Mouse (Mus musculus) cerebellum, adult 2 months (tissue): ENCODE measurements around the gene Gapvd1. TPM values are rescaled to one million over a fixed set of nuclear protein-coding genes. Genes with fewer than 3 reads are reported as not detected.

Experiments used
- DNase-seq, 2 experiments: peaks; one replicate each; pipeline ENCODE4 v3.0.0; 2021
- H3K27ac ChIP-seq: fragments of 200-500 bp; 2 replicates; pipeline ENCODE4 v1.5.1; 2012; ENCODE audit warnings: low read length, control low read depth, inconsistent platforms; ENCODE audit not compliant: insufficient read depth
- H3K27me3 ChIP-seq: fragments of 200-500 bp; 2 replicates; pipeline ENCODE4 v1.6.1; 2012; ENCODE audit warnings: inconsistent platforms, mild to moderate bottlenecking, low read length, moderate library complexity; ENCODE audit not compliant: control insufficient read depth, insufficient read depth
- H3K4me1 ChIP-seq: fragments of 200-500 bp; 2 replicates; pipeline ENCODE4 v1.6.1; 2011; ENCODE audit warnings: low read length; ENCODE audit not compliant: control insufficient read depth, insufficient read depth
- H3K4me3 ChIP-seq: fragments of 200-500 bp; replicated peaks from 2 replicates; pipeline ENCODE3; 2011; ENCODE audit warnings: mild to moderate bottlenecking, low read depth, low read length, control low read depth; ENCODE audit not compliant: insufficient read depth
- CTCF ChIP-seq: fragments of 200-500 bp; IDR thresholded peaks from 2 replicates; pipeline ENCODE4 v1.5.1; 2011; ENCODE audit warnings: low read depth, mild to moderate bottlenecking, control low read depth, low read length, moderate library complexity, borderline replicate concordance; ENCODE audit not compliant: insufficient read depth
- POLR2A ChIP-seq: fragments of 200-500 bp; IDR thresholded peaks from 2 replicates; pipeline ENCODE4 v1.6.1; 2011; ENCODE audit warnings: low read length, control low read depth, borderline replicate concordance; ENCODE audit not compliant: insufficient read depth
- WGBS: fragments of 180-500 bp; shearing (Covaris S2); methylation state at CpG from one replicate; pipeline ENCODE4 v1.1.7; 2018; 5-methylcytosine and 5-hydroxymethylcytosine counted together
- polyA plus RNA-seq: library from polyadenylated mRNA; depleted of rRNA; stranded (reverse); fragments of >200 nt; gene quantifications from 2 replicates; pipeline ENCODE4 v1.2.3, GENCODE M21; 2012

The Gapvd1 gene
- polyA plus RNA-seq, 1 experiment = 49.4 TPM

DNA sequence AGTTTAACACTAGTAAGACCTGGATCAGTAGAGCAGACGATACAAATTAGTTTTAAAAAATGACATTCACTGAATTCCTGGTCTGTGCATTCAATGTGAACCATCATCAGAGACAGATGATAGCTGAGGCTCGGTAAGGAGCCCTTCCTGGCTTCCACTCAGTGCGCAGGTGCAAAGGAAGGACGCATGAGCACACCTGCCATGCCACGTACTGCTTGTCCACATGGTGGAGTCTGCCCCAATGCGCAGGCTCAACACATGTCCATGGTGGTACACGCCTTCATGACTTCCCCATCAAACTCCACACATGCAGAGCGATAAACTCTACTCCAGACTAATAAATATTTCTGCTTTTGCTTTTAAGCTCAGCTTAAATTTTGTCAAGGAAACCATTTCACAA, 78.0 kb downstream of the Gapvd1 start:
- TF ChIP-seq CTCF (no peak), POLR2A (no peak)
- Histone ChIP-seq H3K4me1 (peaks cover 8% of the 10 kb centered on the region), H3K27ac (no peak overlapping the region), H3K4me3 (no peak overlapping the region), H3K27me3 (no peaks in the 10 kb centered on the region)
- DNase-seq = no peak
- WGBS = 39% methylated on average over 8 of the region's 8 CpGs

DNA sequence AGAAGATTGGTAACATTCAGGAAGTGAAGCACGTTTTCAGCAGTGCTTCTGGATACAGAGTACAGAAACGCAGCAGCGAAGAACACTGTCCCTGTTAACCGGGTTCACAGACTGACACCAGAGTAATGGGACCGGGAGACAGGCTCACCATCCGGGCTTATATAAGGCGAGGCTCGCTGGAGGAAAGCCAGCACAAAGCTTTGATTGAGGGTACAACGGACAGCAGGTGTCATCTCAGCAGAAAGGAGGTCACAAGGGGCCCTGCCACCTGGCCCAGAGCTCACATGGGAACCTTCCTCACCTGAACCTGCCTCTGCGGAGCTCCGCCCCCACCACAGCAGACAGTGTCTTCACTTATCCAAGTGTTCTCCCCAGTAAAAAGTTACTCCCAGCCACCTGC, 81.2 kb downstream of the Gapvd1 start:
- no peaks in the 10 kb centered on the region for H3K27me3 ChIP-seq
- TF ChIP-seq POLR2A (no peak), CTCF (no peak)
- H3K4me3 ChIP-seq = no peak overlapping the region
- H3K27ac ChIP-seq = no peak overlapping the region
- H3K4me1 ChIP-seq = peaks cover 10% of the 10 kb centered on the region
- DNase-seq = peak; percentile 72 to 76
- WGBS = 55% methylated on average over 11 of the region's 11 CpGs

DNA sequence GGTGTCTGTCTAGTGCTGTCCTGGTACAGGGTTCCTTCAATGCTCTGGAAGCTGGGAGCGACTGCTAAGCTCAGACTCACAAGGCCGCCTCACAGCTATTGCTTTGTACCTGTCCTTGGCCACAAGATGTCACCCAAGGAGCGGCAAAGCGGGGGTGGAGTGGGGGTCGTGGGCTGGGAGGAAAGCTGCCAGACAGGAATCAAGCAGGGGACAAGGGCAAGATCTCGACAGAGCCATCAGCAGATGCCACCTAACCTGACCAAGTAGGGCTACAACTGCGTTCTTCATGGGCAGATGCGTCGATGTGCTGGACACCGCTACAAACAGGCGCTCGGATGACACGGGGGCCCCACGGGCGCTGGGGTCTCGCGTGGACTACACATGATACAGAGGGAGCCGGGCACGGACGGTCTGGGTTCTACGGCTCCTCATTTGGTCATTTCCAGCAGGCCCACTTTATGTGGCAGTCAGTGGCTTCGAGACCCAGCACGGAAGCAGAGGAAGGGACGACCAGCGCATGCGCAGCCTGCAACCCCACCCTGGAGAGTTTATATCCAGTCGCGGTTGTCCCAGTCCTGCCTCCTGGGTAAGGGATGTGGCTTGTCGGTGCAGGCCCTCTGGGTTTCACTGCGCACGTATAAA, 83.5 kb downstream of the Gapvd1 start:
- Histone ChIP-seq H3K27ac (peak overlapping the region; percentile 24; the same call in 1 of the 2 replicates), H3K27me3 (no peaks in the 10 kb centered on the region), H3K4me1 (peaks cover 17% of the 10 kb centered on the region), H3K4me3 (peak overlapping the region; percentile 88)
- TF ChIP-seq POLR2A (peak; percentile 37; the same call in 1 of the 2 replicates), CTCF (peak; percentile 68)
- 34% methylated on average over 31 of the region's 31 CpGs for WGBS
- DNase-seq = peak; percentile 55 to 60

DNA sequence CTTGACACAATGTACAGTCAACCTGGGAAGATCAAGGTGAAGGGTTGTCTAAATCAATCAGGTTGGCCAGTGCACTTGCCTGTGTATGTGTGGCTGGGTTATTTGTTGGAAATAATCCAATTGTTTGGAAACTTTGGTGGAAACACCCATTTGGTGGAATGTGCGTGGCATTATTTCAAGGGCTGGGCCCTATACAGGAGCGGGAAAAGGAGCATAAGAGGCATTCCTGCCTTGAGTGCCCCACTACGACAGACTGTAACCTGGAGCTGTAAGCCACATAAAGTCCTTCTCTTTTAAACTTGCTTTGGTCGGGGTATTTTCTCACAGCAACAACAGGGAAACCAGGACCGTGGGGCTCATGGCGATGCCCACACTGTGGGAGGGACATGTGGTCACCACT, 84.6 kb downstream of the Gapvd1 start:
- no peak for DNase-seq
- 86% methylated on average over 6 of the region's 6 CpGs for WGBS
- Histone ChIP-seq H3K4me3 (no peak overlapping the region), H3K4me1 (peaks cover 17% of the 10 kb centered on the region), H3K27me3 (no peaks in the 10 kb centered on the region), H3K27ac (no peak overlapping the region)
- no peak for TF ChIP-seq POLR2A
- no peak for TF ChIP-seq CTCF

DNA sequence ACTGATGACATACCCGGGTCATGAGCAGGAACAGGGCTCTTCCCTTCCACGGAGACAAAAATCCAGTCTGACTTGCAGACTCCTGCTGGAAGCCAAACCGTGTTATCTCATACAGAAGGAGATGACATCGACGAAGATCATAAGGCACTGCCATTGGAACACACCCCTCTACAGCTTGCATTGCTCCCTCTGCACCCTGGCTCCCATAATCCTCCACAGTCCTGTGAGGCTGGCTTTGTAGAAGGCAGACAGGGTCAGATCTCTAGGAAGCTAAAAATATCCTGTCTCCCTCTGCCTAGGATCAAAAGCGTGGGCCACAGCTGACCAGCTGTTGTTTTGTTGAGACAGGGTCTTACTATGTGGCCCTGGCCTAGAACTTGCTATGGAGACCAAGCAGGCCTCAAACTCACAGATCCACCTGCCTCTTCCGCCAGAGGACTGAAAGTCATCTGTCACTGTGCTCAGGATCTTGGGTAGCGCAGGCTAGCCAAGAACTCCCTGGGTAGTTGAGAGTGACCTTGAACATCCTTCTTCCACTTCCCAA, 85.8 kb downstream of the Gapvd1 start:
- TF ChIP-seq CTCF (no peak), POLR2A (no peak)
- Histone ChIP-seq H3K4me1 (peaks cover 17% of the 10 kb centered on the region), H3K27ac (no peak overlapping the region), H3K4me3 (no peak overlapping the region), H3K27me3 (no peaks in the 10 kb centered on the region)
- WGBS = 63% methylated on average over 8 of the region's 8 CpGs
- no peak for DNase-seq

DNA sequence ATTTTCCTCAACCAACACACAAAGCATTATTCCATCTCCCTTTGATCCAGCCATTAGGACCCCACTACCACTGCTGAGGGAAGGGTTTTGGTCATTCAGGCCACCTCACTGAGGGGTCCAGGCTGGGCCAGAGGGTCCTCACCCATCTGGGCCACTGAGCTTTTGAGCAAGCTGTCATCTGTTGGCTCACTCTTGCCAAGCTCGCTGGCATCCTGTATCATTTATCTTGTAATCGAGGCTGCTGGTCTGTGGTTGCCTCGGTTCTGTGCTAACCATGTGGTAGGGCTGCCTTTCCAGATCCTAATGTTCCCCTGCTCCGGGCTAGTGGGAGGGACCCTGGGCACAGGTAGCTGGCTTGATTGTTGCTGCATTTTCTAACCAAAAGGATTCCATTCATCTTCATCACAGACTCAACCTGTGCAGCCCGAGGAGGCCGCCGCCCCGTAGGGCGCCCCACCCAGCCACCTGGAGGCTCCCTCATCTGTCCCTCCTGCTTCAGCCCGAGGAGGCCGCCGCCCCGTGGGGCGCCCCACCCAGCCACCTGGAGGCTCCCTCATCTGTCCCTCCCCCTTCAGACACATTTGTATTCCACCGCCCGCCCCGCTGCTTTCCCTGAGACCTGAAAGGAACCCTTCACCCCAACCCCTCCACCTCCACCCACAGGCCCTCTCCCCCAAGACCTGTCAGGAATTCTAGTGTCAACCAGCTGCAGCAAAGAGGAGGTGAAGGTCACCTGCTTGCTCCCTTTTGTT, 86.4 kb downstream of the Gapvd1 start:
- Histone ChIP-seq H3K27me3 (no peaks in the 10 kb centered on the region), H3K27ac (no peak overlapping the region), H3K4me3 (no peak overlapping the region), H3K4me1 (peaks cover 13% of the 10 kb centered on the region)
- WGBS = 27% methylated on average over 17 of the region's 17 CpGs
- DNase-seq = no peak
- TF ChIP-seq POLR2A = no peak
- no peak for TF ChIP-seq CTCF

DNA sequence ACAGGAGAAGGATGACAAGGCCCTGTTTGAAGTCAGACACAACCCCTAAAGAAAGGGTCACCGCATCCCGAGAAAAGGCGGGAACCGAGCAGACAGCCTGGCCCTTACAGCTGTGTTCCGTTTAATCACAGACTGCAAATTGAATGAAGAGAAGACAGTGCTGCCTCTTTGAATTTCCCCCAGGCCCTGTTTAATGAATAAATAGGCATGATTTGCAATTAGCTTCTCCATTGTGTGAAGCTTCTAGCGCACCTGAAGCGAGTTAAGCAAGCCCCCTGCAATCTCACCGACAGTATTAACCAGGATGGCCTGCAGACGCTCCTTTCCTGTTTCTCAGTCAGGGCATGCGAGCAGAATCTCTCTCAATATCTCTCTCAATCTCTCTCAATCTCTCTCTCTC, 87.2 kb downstream of the Gapvd1 start:
- TF ChIP-seq CTCF = no peak
- TF ChIP-seq POLR2A = no peak
- Histone ChIP-seq H3K27me3 (no peaks in the 10 kb centered on the region), H3K27ac (no peak overlapping the region), H3K4me1 (peaks cover 9% of the 10 kb centered on the region), H3K4me3 (no peak overlapping the region)
- WGBS = 76% methylated on average over 10 of the region's 10 CpGs
- no peak for DNase-seq
